Mouse (Mus musculus): Measurements from ENCODE around the gene Psma6. TPM values are rescaled to one million over a fixed set of nuclear protein-coding genes. Genes with fewer than 3 reads are reported as not detected.

The Psma6 gene
- polyA plus RNA-seq, 1 experiment from 2014 or later = 290 TPM

- no peak for ATAC-seq
- H3K27me3 ChIP-seq (replicated peaks) = 0 out of 2 replicates have a peak, but pooled peaks cover under 1% of the 10 kb centered on the region
- H3K4me1 ChIP-seq = peaks cover 38% of the 10 kb centered on the region
- no peak overlapping the region for H3K27ac ChIP-seq
- H3K9ac ChIP-seq = no peak overlapping the region
- H3K36me3 ChIP-seq = 0 out of 2 replicates have a peak, but pooled peaks cover 4% of the 10 kb centered on the region
- H3K4me2 ChIP-seq = no peak overlapping the region
- H3K4me3 ChIP-seq = no peak overlapping the region
- WGBS (ENCODE audit: insufficient replicate concordance) = 84% methylated on average over 4 of the region's 4 CpGs
- no peaks in the 10 kb centered on the region for H3K9me3 ChIP-seq (replicated peaks)
Measured at GRCm38 (mm10) chr12:55396536-55396935, 12.5 kb downstream of the Psma6 start.

GRCm38 (mm10) chr12:55397544-55398239, 13.7 kb downstream of the Psma6 start:
- Histone ChIP-seq H3K9me3 (replicated peaks) (no peaks in the 10 kb centered on the region), H3K4me1 (peaks cover 34% of the 10 kb centered on the region), H3K27ac (peak overlapping the region; percentile 89), H3K27me3 (replicated peaks) (no peaks in the 10 kb centered on the region), H3K9ac (peak overlapping the region; percentile 84), H3K4me3 (peak overlapping the region; percentile 93), H3K36me3 (peaks cover 10% of the 10 kb centered on the region; the same call in 1 of the 2 replicates), H3K4me2 (peak overlapping the region; percentile 87)
- no peak for ATAC-seq
- 56% methylated on average over 9 of the region's 9 CpGs for WGBS (ENCODE audit: insufficient replicate concordance)

- ATAC-seq = peak; percentile 99
- Histone ChIP-seq H3K4me3 (peak overlapping the region; percentile 93), H3K9ac (peak overlapping the region; percentile 84), H3K9me3 (replicated peaks) (no peaks in the 10 kb centered on the region), H3K4me2 (peak overlapping the region; percentile 87), H3K4me1 (peaks cover 34% of the 10 kb centered on the region), H3K36me3 (peaks cover 17% of the 10 kb centered on the region), H3K27ac (peak overlapping the region; percentile 89), H3K27me3 (replicated peaks) (no peaks in the 10 kb centered on the region)
- WGBS (ENCODE audit: insufficient replicate concordance) = 2% methylated on average over 51 of the region's 51 CpGs
Measured at GRCm38 (mm10) chr12:55398240-55399127, 14.5 kb downstream of the Psma6 start.

- H3K9ac ChIP-seq = peak overlapping the region; percentile 84
- H3K4me1 ChIP-seq = peaks cover 34% of the 10 kb centered on the region
- H3K4me2 ChIP-seq = peak overlapping the region; percentile 87
- peaks cover 21% of the 10 kb centered on the region for H3K36me3 ChIP-seq
- H3K27me3 ChIP-seq (replicated peaks) = no peaks in the 10 kb centered on the region
- ATAC-seq = peak; percentile 42
- H3K4me3 ChIP-seq = peak overlapping the region; percentile 93
- peak overlapping the region; percentile 89 for H3K27ac ChIP-seq
- WGBS (ENCODE audit: insufficient replicate concordance) = under 1% methylated on average over 20 of the region's 20 CpGs
- no peaks in the 10 kb centered on the region for H3K9me3 ChIP-seq (replicated peaks)
Measured at GRCm38 (mm10) chr12:55399128-55399677, 15.2 kb downstream of the Psma6 start.

GRCm38 (mm10) chr12:55407888-55408287, 23.9 kb downstream of the Psma6 start:
- Histone ChIP-seq H3K36me3 (peaks cover 72% of the 10 kb centered on the region), H3K27me3 (replicated peaks) (no peaks in the 10 kb centered on the region), H3K4me3 (no peak overlapping the region), H3K27ac (no peak overlapping the region), H3K4me1 (no peaks in the 10 kb centered on the region), H3K9me3 (replicated peaks) (no peaks in the 10 kb centered on the region), H3K4me2 (no peak overlapping the region), H3K9ac (no peak overlapping the region)
- no peak for ATAC-seq
- WGBS (ENCODE audit: insufficient replicate concordance) = 85% methylated on average over 5 of the region's 5 CpGs

GRCm38 (mm10) chr12:55415255-55415654, 31.2 kb downstream of the Psma6 start:
- no peak for ATAC-seq

GRCm38 (mm10) chr12:55415762-55416161, 31.7 kb downstream of the Psma6 start:
- Histone ChIP-seq H3K9ac (no peak overlapping the region), H3K4me3 (no peak overlapping the region), H3K9me3 (replicated peaks) (no peaks in the 10 kb centered on the region), H3K4me1 (peaks cover 3% of the 10 kb centered on the region; the same call in 1 of the 2 replicates), H3K27ac (no peak overlapping the region), H3K36me3 (peaks cover 94% of the 10 kb centered on the region), H3K4me2 (no peak overlapping the region), H3K27me3 (replicated peaks) (no peaks in the 10 kb centered on the region)
- ATAC-seq = no peak
- WGBS (ENCODE audit: insufficient replicate concordance) = 82% methylated on average over 1 of the region's 1 CpGs

More at GRCm38 (mm10) chr12:55415255-55415654, 31.2 kb downstream of the Psma6 start:
- Histone ChIP-seq H3K4me2 (no peak overlapping the region), H3K27me3 (replicated peaks) (no peaks in the 10 kb centered on the region), H3K9me3 (replicated peaks) (no peaks in the 10 kb centered on the region), H3K4me3 (no peak overlapping the region), H3K27ac (no peak overlapping the region), H3K9ac (no peak overlapping the region), H3K4me1 (peaks cover 3% of the 10 kb centered on the region; the same call in 1 of the 2 replicates), H3K36me3 (peaks cover 94% of the 10 kb centered on the region)
- 84% methylated on average over 5 of the region's 5 CpGs for WGBS (ENCODE audit: insufficient replicate concordance)

- ATAC-seq = no peak
- 90% methylated on average over 24 of the region's 24 CpGs for WGBS (ENCODE audit: insufficient replicate concordance)
Measured at GRCm38 (mm10) chr12:55420220-55420619, 36.2 kb downstream of the Psma6 start.

GRCm38 (mm10) chr12:55422057-55422456, 38.0 kb downstream of the Psma6 start:
- Histone ChIP-seq H3K27me3 (replicated peaks) (no peaks in the 10 kb centered on the region), H3K9ac (no peak overlapping the region), H3K36me3 (peaks cover 35% of the 10 kb centered on the region), H3K4me1 (no peaks in the 10 kb centered on the region), H3K27ac (no peak overlapping the region), H3K4me3 (no peak overlapping the region), H3K9me3 (replicated peaks) (no peaks in the 10 kb centered on the region), H3K4me2 (no peak overlapping the region)
- no peak for ATAC-seq
- WGBS (ENCODE audit: insufficient replicate concordance) = 24% methylated on average over 3 of the region's 3 CpGs

More at GRCm38 (mm10) chr12:55420220-55420619, 36.2 kb downstream of the Psma6 start:
- Histone ChIP-seq H3K9me3 (replicated peaks) (no peaks in the 10 kb centered on the region), H3K4me1 (no peaks in the 10 kb centered on the region), H3K4me3 (no peak overlapping the region), H3K9ac (no peak overlapping the region), H3K36me3 (peaks cover 53% of the 10 kb centered on the region), H3K27ac (no peak overlapping the region), H3K4me2 (no peak overlapping the region), H3K27me3 (replicated peaks) (no peaks in the 10 kb centered on the region)

GRCm38 (mm10) chr12:55426300-55426699, 42.3 kb downstream of the Psma6 start:
- no peak for ATAC-seq
- H3K27me3 ChIP-seq (replicated peaks) = no peaks in the 10 kb centered on the region
- no peak overlapping the region for H3K9ac ChIP-seq
- no peak overlapping the region for H3K27ac ChIP-seq
- H3K4me1 ChIP-seq = no peaks in the 10 kb centered on the region
- no peak overlapping the region for H3K4me3 ChIP-seq
- H3K4me2 ChIP-seq = no peak overlapping the region
- no peaks in the 10 kb centered on the region for H3K9me3 ChIP-seq (replicated peaks)
- 74% methylated on average over 7 of the region's 7 CpGs for WGBS (ENCODE audit: insufficient replicate concordance)
- H3K36me3 ChIP-seq = no peaks in the 10 kb centered on the region

GRCm38 (mm10) chr12:55429201-55429600, 45.2 kb downstream of the Psma6 start:
- Histone ChIP-seq H3K36me3 (no peaks in the 10 kb centered on the region), H3K9ac (no peak overlapping the region), H3K9me3 (replicated peaks) (no peaks in the 10 kb centered on the region), H3K27ac (no peak overlapping the region), H3K4me2 (no peak overlapping the region), H3K4me1 (no peaks in the 10 kb centered on the region), H3K27me3 (replicated peaks) (no peaks in the 10 kb centered on the region), H3K4me3 (no peak overlapping the region)
- ATAC-seq = no peak
- 68% methylated on average over 8 of the region's 8 CpGs for WGBS (ENCODE audit: insufficient replicate concordance)

- no peak for ATAC-seq
- no peak overlapping the region for H3K4me2 ChIP-seq
- no peaks in the 10 kb centered on the region for H3K36me3 ChIP-seq
- H3K4me1 ChIP-seq = no peaks in the 10 kb centered on the region
- WGBS (ENCODE audit: insufficient replicate concordance) = 52% methylated on average over 4 of the region's 4 CpGs
- no peak overlapping the region for H3K27ac ChIP-seq
- no peak overlapping the region for H3K4me3 ChIP-seq
- H3K27me3 ChIP-seq (replicated peaks) = no peaks in the 10 kb centered on the region
- no peaks in the 10 kb centered on the region for H3K9me3 ChIP-seq (replicated peaks)
- H3K9ac ChIP-seq = no peak overlapping the region
Measured at GRCm38 (mm10) chr12:55429956-55430355, 45.9 kb downstream of the Psma6 start.

All from liver, embryonic 12.5 days (tissue).